Mouse (Mus musculus) heart, adult 8-10 months (tissue): ENCODE measurements at regions not wholly inside any gene's neighbourhood (a gene's known extent, or its start where the extent isn't known, plus 50 kb on each side); places are given as distances from the start of the nearest gene placed in this dataset.
"Not testable (repeated sequence)": the region's sequence is repeated elsewhere in the genome, so short reads cannot be mapped to it uniquely, and the experiment has no call there.

Source experiments
- DNase-seq: peaks from one replicate; pipeline ENCODE4 v3.0.0; 2022; ENCODE audit warnings: low spot score

DNA sequence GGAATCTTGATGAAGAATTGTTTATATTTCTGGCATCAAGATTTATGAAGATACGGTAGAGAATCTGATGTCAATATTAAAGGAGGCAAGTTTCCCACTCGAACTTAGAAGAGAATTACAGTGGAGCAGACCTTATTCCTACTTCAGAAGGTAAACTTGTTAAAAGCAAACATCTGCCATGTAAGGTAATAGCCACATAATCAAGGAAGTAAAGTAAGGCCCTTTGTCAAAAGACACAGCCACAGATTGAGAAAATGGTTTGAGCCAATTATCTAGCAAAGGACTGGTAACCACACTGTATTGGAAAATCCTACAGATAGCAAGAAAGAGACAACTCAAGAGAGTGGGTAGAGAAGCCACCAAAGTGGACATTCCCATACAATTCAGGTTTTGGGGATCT is 111.4 kb upstream of the Gm5148 start:
- DNase-seq = no peak

DNA sequence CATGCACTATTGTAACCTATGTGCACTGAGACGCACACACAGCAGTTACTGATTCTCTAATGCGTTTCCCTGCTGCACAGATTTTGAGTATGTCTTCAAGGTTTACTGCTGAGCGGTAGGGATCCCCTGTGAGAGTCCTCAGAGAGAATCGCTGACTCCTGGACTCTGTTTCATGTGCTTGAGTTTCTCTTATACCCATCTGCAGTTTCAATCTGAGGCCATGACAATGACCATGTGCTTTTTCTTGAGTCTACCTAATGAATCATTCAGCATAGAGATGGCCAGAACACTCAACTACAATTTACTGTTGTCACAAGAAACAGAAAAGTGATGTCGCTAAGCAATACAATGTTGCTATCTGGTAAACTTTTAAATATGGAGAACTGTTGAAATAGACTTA is 110.8 kb upstream of the Gm5148 start:
- no peak for DNase-seq

DNA sequence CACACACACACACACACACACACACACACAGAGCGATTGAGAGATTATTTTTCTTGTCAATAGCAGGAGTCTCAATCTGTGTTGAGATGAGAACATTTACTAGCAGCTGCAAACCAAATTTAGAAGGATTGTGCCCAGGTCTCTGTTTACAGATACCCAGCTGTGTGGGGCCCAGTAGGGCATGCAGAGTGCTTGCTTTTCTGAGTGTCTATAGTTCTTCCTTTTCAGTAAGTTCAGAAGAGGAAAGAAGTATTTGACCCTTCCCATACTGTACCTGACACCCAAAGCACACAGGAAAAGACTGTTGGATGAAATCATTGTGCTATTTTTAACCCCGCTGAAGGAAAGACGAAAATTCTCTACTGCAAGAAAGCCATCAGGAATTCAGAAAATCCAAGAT is 110.3 kb upstream of the Gm5148 start:
- DNase-seq = no peak

DNA sequence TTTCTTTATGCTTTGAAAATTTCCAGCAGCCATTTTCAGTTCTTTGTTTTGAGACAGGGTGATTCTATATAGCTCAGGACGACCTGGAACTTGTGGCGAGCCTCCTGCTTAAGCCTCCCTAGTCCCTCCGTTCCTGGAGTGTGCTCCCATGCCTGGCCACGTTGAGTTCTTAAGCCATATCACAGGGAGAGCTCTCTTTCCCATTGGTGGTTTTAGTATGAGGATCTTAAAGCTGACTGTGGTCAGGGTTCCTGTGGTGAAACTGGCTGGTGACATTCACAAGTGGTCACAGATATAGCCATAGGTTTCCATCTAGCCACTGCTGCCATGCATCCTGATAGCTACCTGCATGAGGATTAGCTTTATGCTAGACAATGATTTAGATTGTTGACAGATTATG is 109.1 kb upstream of the Gm5148 start:
- DNase-seq = no peak

DNA sequence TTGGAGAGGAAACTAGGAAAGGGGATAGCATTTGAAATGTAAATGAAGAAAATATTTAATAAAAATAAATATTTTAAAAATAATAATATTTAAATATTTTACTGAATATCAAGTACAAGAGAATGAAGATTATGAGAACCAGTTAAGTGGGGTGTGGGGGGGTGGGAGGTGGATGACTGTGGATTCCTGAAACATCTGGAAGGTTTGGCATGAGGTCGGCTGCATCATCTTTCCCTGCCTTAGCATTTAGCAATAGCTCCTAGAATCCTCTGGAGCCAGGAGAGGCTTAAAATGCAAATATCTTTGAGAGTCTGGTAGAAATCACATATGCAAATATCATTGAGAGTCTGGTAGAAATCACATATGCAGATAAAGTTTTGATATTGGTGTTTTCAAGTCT is 103.3 kb upstream of the Gm5148 start:
- DNase-seq = no peak

DNA sequence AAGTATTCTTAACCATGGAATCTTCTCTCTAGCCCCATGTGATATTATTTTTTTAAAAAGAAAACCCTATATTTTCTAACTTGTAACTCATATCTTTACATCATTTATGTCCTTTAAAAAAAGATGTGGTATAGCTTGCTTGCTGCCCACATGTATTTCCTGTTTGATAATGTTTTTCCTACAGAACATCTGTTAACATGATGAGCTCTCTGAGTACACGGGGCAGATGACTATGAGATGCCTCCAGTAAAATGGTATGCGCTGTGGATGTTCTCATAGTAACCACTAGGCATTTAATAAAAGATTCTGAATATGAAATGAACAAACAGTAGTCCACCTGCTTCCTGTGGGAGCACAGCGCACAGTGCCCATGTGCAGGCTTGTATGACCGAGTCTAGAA is 101.3 kb upstream of the Gm5148 start:
- DNase-seq = no peak

DNA sequence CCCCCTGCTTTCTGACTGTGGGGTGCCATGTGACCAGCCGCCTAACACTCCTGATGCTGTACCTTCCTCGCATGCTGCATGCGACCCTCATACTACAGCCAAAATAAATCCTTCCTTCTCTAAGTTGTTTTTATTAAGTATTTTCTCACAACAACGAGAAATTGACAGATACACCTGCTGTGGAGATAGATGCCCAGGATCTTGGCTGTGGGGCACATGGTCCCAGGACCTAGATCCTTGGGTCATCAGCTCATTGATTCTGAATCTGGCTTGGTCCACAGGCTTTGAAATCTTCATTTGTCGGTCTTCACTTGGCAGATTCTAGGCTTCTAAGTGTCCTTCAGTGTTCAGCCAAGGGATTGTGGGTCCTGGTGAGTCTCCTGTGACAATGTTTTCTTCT is 100.4 kb upstream of the Gm5148 start:
- no peak for DNase-seq

DNA sequence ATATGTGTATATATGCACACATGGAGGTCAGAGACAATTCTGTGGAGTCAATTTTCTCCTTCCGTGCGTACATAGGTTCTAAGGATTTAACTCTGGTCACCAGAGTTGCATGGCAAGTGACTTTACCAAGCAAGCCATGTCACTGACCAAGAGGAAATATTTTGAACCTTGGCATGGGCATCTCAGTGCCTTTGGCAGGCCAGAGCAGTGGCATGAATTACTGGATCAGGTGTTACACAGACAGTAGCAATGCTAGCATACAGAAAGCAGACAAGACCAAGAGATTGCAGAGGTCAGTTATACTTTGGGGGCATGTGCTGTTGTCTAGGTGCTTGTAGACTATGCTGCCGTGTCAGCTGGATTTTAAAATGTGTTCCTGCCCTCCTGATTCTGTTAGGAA is 95.2 kb upstream of the Gm5148 start:
- no peak for DNase-seq

DNA sequence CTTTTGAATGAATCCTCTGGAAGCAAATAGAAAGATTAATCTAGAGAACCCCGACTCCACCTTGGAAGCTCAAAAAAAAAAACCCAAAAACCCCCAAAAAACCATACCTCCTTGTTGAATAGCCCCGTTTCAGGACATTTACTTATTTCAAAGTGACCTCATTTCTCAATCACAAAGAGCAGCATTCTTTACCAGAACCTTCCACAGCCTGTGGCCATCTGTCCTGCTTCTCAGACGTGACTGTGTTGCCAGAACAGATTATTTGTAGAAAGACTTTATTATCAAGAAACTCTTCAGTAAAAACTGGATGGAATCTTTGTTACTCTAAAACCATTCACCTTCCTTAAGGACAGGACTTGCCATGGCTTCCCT is 93.1 kb upstream of the Gm5148 start:
- no peak for DNase-seq

DNA sequence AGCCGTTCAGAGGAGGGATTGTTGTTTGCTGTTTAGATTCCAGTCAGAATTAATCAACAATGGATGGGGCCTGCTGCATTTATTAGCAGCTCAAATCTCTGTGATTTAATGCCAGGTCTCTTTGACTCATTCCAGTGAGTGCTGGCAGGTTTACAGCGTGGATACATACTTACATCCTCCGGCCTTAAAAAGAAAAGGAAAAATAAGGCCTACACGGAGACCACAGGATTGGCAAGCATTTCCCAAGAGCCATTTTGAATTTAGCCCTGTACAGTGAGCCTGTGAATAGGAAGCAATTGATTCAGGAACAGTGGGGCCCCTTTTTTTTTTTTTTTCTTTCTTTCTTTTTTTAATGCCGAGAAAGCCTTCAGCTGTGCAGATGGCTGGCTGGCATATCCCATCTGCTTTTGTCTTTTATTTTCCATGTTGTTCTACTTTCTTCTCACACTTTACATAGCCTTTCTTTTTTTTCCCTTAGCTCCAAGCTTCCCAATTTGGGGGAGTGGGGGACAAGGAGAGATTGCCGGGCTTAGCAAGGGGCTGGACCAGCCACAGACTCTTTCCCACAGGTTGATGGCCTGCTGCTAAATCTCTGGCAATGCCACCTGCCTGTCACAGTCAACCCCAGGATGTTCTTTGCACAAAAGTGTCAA is 92.6 kb upstream of the Gm5148 start:
- no peak for DNase-seq

DNA sequence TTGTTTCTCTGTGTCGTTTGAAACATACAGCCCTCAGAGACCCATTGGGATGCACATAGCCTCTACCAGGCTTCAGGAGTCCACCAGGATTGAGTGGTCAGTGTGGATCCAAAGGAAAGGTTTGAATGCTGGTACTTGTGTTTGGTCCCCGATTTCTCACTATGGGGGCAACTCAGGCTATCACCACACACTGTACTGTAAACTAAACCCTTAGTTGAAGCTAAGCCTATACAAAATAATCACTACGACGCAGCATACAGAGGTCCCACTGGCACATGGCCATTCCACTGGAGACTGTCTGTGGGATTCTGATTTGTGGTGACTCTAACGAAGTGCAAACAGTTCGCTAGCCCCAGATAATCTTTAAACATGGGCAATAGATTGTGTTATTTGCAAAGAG is 91.5 kb upstream of the Gm5148 start:
- DNase-seq = no peak

DNA sequence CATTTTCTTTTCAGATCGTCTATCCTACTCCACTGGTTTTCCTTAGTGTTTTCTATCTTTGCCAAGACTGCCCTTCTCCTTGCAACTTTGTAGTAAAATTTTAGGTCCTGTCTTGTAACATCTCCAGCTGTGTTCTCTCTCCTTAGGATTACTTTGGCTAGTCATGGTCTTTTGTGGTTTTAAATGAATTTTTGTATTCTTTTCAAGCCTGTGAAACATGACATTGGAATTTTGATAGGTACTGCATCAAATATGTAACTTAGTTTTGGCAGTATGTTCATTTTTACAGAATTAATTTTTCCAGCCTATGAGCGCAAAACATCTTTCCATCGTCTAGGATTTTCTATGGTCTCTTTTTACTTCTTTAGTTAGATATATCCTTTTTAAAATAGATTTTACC is 88.6 kb upstream of the Gm5148 start:
- no peak for DNase-seq

DNA sequence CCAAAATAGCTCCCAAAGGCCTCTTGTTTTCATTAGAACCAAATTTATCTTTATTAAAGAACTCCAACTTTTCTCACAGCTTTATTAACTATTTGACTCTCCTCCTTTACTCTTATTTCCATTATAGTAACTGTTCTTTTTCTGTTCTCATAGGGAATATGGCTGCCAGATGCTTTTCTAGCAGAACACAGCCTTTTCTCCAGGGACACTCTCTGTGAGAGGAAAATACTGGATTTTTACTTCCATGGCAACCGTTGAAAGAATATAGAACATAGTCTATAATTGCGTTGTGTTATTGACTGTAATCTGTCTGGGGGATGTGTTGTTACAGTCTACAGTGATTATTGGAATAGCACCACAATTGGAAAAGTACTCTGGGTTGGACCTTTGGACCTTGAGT is 87.1 kb upstream of the Gm5148 start:
- no peak for DNase-seq

DNA sequence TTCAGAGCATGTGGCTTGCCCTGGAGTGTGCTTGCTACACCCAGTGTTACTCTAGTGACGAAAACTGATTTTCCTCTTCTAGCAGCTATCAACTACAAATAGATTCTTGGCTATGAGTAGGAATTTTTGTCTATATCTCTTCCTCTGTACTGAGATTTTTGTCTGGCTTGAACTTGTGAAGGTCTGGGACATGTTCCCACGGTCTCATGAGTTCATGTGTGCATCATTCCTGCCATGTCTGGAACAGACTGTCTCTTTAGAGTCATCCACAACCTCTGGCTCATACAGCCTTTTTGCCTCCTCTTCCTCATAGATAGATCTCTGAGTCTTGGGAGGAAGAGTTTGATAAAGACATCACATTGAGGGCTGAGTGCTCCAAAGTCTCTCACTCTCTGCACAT is 86.5 kb upstream of the Gm5148 start:
- peak; percentile 56 for DNase-seq

DNA sequence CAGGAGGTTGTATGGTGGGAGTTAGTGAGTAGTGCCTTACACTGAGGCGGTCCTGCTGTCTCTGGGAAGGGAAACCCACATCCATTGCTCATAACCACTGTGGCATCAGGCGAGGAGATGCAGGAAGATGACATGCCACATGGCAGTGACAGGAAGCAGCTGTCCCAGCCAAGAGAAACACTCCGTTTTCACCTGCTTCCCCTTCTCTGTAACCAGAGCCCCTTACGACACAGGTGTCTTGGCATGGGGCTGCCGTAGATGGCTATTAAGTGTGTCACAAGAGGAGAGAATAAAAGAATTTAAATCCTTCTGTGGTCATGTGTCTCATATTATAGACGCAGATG is 81.5 kb upstream of the Gm5148 start:
- DNase-seq = no peak

DNA sequence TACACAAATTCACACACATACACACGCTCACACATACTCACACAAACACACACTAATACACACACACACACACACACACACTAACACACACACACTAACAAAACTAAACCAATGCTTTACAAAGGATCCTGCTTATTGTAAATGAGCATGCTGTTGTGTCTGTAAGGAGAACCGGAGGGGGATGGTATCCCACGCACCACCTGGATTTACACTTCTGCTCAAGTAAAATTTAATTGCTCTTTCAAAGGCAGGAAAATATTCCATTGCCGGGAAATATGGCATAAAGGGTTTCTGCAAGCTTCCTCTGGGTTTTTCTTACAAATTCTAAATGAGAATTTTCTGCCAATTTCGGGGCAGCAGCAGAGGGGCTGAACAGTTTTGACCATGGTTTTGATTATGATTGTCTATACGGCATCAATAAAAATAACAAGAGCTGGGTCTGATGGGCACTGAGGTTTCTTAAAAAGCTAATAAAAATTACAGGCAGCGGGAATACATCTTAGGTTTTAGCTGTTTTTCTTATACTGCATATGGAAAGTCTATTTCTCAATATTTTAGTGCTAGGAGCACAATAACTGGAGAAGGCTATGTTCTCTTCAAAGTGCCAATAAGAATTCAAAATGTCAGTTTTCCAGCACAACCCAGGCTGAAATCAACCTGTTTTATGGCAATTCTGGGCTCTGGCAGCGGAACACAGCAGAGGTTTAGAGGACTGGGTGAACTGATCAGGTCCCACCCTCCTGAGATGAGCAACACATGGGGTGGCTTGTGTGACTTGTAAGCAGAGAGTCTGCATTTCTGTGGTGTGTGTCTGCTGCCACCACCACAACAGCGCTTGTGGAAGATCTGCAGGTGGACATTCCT is 80.9 kb upstream of the Gm5148 start:
- no peak for DNase-seq

DNA sequence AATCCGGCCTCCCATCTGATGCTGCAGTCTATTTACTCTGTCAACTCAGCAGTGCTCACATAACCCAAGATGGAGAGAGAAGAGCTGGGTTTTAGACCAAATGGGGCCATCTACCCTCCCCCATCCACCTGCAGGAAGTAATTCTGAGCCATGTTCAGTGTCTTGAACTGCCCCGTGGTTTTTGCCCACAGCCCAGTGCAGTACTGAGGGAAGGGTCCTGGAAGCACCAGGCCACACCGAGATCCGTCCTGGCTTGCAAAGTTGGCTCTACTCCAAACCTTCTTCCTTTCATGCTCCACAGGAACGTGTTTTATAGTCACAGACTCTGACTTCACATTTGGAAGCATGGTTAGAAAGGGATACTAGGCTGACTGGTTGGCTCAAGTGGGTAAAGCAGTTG is 80.0 kb upstream of the Gm5148 start:
- no peak for DNase-seq

DNA sequence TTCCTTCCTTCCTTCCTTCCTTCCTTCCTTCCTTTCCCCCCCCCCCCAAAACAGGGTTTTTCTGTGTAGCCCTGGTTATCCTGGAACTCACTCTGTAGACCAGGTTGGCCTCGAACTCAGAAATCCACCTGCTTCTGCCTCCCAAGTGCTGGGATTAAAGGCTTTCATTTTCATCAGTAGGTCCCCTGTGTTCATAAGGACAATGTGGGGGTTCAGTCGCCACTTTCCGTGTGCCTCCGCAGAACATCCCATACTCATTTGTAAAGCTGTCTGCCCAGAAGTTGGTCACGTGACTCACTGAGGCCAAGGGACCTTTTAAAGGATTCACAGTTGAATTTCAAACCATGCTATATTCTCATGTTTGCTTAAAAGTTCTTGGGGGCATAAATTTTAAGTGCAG is 79.5 kb upstream of the Gm5148 start:
- not testable (repeated sequence) for DNase-seq

DNA sequence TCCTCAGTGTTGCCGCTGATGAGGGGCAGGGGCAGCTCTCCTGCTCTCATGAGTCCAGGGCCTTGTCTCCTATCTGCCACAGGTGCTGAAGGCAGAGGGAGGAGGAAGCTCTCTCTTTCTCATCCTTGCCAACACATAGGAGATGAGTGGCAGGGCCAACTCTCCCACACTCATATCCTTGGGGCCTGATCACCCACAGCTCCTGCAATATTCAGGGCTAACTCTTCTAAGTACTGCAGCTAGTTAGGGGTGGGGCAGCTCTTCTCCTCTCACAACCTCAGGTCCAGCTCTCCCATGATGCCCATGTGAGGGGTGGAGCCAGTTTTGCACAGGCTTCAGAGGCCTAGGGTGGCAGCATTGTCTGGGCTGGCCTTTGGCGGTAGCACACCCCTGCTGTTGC is 77.3 kb upstream of the Gm5148 start:
- DNase-seq = no peak

DNA sequence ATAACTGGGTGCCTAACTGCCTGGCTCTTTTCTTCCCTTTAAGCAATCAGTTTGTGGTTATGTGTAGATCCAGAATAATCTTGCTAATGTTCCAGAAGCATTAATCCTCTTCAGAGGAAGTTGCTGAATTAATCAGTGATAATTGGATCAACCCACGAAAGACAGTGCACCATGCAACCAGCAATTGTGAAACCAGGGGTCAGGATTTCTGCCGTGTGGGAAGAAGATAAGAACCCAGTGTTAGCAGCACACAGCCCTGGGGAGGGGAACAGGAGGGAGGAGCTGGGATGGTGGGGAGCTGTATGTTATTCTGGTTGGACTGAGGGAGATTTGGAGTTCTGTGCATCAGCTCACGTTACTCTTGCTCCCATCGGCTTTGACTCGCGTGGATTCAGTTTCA is 75.5 kb upstream of the Gm5148 start:
- no peak for DNase-seq

DNA sequence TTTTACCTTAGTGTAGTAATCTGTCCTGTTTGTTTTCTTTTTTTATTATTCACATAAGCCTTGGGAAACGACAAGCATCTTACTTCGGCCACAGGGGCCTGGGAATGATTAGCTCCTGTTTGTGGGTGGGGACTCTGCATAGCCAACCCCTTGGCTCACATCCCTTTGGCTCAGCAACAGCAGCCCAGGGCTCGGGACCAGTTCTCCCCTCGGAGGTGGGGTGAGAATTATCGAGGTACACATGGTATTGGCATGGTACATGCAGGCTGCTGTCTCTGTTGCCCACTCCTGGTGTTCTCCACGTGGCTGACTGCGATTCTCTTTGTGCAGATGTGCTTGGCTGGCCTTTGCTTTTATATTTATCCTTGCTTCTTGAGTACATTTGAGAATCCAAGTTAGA is 65.4 kb upstream of the Gm5148 start:
- DNase-seq = no peak

DNA sequence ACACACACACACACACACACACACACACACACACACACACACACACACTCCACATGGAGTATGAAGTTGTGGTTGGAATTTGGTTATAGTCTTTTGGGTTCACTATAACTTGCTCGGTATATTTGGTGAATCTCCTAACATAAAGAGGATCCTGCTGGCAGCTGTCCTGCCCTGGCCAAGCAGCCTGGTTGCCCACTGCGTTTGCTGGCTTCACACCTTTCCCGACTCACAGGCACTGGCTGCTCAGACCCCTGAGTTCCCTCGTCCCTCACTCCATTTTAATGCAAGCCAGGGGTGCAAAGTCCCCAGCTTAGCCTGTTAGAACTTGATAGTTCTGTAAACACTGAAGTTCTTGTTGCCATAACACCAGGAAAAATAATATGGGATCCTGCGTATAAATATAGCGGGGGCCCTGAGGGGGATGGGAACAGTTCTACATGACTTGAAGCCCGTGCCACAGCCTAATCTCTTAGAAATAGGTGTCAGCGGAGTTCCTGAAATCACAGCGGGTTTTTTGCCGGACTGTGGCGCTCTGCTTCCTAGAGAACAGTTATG is 64.9 kb upstream of the Gm5148 start:
- no peak for DNase-seq

DNA sequence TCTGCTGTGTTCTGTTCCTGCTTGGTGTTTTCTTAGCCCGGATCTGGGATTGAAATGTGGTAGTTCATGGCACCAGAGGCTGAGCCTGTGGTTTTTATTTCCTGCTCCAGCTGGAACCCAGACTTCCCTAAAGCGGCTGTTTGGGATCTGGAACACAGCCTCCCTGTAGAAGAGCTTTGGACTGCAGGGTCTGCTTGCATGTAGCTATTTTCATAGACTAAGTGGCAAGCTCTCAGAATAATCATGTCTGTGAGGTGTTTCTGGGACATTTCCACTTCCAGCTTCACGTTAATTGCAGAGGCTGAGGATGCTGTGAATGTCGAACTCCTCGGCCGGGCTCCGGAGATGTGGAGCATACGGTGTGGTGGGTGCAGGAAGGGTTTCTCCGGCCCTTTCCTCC is 64.1 kb upstream of the Gm5148 start:
- DNase-seq = no peak

DNA sequence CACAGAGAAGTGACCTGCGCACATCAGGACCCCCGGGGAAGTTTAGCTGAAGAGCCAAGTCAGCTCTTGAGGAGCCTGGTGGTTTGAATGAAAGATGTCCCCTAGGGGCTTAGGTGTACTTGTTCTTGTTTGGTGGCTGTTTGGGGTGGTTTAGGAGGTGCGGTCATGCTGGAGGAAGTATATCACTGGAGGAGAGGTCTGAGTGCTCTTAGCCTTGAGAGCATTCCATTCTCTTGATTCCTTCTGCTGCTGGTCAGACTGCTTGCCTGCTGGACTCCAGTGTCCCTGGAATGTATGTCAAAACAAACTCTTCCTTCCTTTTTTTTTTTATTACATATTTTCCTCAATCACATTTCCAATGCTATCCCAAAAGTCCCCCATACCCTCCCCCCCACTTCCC is 62.5 kb upstream of the Gm5148 start:
- DNase-seq = no peak
